Mouse (Mus musculus) right cerebral cortex, postnatal 25 days (tissue): ENCODE results near the gene Gdpd1.
A peak's percentile ranks its signal among the peaks of the same experiment; 100 is the strongest.
"Not testable (repeated sequence)": the region's sequence is repeated elsewhere in the genome, so short reads cannot be mapped to it uniquely, and the experiment has no call there.

Experiments
- DNase-seq: peaks from one replicate; pipeline ENCODE4 v3.0.0; 2022

Gene Gdpd1

GRCm38 (mm10) chr11:87073866-87074440 lies at the start of gene Gdpd1:
Gene Gdpd1, minus strand, starts transcription at chr11:87074062.
- DNase-seq: peak; percentile 88

GRCm38 (mm10) chr11:87121864-87122263 lies 48.0 kb upstream of the Gdpd1 start:
- DNase-seq: no peak

GRCm38 (mm10) chr11:87110172-87110909 lies 36.5 kb upstream of the Gdpd1 start:
- DNase-seq: no peak

GRCm38 (mm10) chr11:87109519-87110171 lies 35.8 kb upstream of the Gdpd1 start:
- peak; percentile 36 for DNase-seq

- DNase-seq: peak; percentile 96
Measured at GRCm38 (mm10) chr11:87108755-87109518, 35.1 kb upstream of the Gdpd1 start, which contains the start of gene Ska2. Gene Ska2, plus strand, starts transcription at chr11:87109234.

GRCm38 (mm10) chr11:87108409-87108754 lies 34.5 kb upstream of the Gdpd1 start, which contains the start of gene Prr11:
Gene Prr11, minus strand, starts transcription at chr11:87108708.
- DNase-seq: no peak

- no peak for DNase-seq
Measured at GRCm38 (mm10) chr11:87087142-87087541, 13.3 kb upstream of the Gdpd1 start.

- DNase-seq: peak; percentile 74
Measured at GRCm38 (mm10) chr11:87086290-87086984, 12.6 kb upstream of the Gdpd1 start, which contains the start of gene Smg8. Gene Smg8, minus strand, starts transcription at chr11:87086774.

- DNase-seq: no peak
Measured at GRCm38 (mm10) chr11:87085461-87085860, 11.6 kb upstream of the Gdpd1 start.

- no peak for DNase-seq
Measured at GRCm38 (mm10) chr11:87083712-87084111, 9.8 kb upstream of the Gdpd1 start.

- peak; percentile 80 for DNase-seq
Measured at GRCm38 (mm10) chr11:87073343-87073865, 458 bp downstream of the Gdpd1 start.

- no peak for DNase-seq
Measured at GRCm38 (mm10) chr11:87062087-87062486, 11.8 kb downstream of the Gdpd1 start.

- no peak for DNase-seq
Measured at GRCm38 (mm10) chr11:87060410-87060809, 13.5 kb downstream of the Gdpd1 start.

GRCm38 (mm10) chr11:87056286-87056685 lies 17.6 kb downstream of the Gdpd1 start:
- DNase-seq: no peak

- not testable (repeated sequence) for DNase-seq
Measured at GRCm38 (mm10) chr11:87048900-87049299, 25.0 kb downstream of the Gdpd1 start.

GRCm38 (mm10) chr11:87046968-87047367 lies 26.9 kb downstream of the Gdpd1 start:
- no peak for DNase-seq

- DNase-seq: no peak
Measured at GRCm38 (mm10) chr11:87043052-87043451, 30.8 kb downstream of the Gdpd1 start.

- no peak for DNase-seq
Measured at GRCm38 (mm10) chr11:87039307-87039963, 34.4 kb downstream of the Gdpd1 start.

- DNase-seq: no peak
Measured at GRCm38 (mm10) chr11:87036180-87036579, 37.7 kb downstream of the Gdpd1 start.

- DNase-seq: no peak
Measured at GRCm38 (mm10) chr11:87028212-87028611, 45.6 kb downstream of the Gdpd1 start.

GRCm38 (mm10) chr11:87026096-87026875 lies 47.6 kb downstream of the Gdpd1 start:
- no peak for DNase-seq
